8 mouse cellular contexts compared by ENCODE assay signal in genomic region chr17:33842966-33843795, GRCm38 (mm10). TPM values are rescaled to one million over a fixed set of nuclear protein-coding genes. Genes with fewer than 3 reads are reported as not detected.
A peak's percentile ranks its signal among the peaks of the same experiment; 100 is the strongest.
DNase-seq lines count a peak whose midpoint lies in the region; ATAC-seq and TF ChIP-seq lines count a peak whose summit lies in the region.

Cd320 (plus strand) TSS chr17:33843091.

- peak within 1 kb of the TSS; percentile 77 to 80 for H3K4me3 ChIP-seq in ES-E14 (ENCODE audit: insufficient read depth in 1 of 2, low read depth in 1 of 2, low read length in 2 of 2, poor library complexity in 1 of 2, severe bottlenecking in 1 of 2)
- peak within 1 kb of the TSS; percentile 94 for H3K4me3 ChIP-seq in forebrain, embryonic 16.5 days (replicated peaks; ENCODE audit: low read length)
- H3K4me3 ChIP-seq in layer of hippocampus, adult 2 months = peak within 1 kb of the TSS; percentile 72
- peak within 1 kb of the TSS; percentile 90 for H3K4me3 ChIP-seq in lung, embryonic 14.5 days (ENCODE audit: low read depth, low read length)
- peak within 1 kb of the TSS; percentile 78 for H3K4me3 ChIP-seq in olfactory bulb, adult 2 months (ENCODE audit: insufficient read depth, low read depth, low read length)
- peak within 1 kb of the TSS; percentile 58 for H3K4me3 ChIP-seq in thymus, adult 2 months (ENCODE audit: control insufficient read depth, insufficient read depth, low read length)

- peaks cover 0 to 11% of the 10 kb centered on the region in 2 experiments; a peak in 1 of 4 replicates for H3K4me1 ChIP-seq in ES-E14 (ENCODE audit: control insufficient read depth in 2 of 2, insufficient read depth in 2 of 2, low read length in 2 of 2, poor library complexity in 1 of 2)
- H3K4me1 ChIP-seq in forebrain, embryonic 16.5 days (replicated peaks; ENCODE audit: control insufficient read depth, insufficient read depth, low read length) = peaks cover 12% of the 10 kb centered on the region
- no peaks in the 10 kb centered on the region for H3K4me1 ChIP-seq in lung, embryonic 14.5 days (ENCODE audit: insufficient read depth)
- peaks cover 7% of the 10 kb centered on the region for H3K4me1 ChIP-seq in olfactory bulb, adult 2 months (ENCODE audit: control insufficient read depth, insufficient read depth, low read length)
- peaks cover 5% of the 10 kb centered on the region for H3K4me1 ChIP-seq in thymus, adult 2 months (replicated peaks; ENCODE audit: control insufficient read depth, insufficient read depth, low read length)

- H3K4me2 ChIP-seq in forebrain, embryonic 16.5 days (ENCODE audit: low read length) = peak within 1 kb of the TSS; percentile 71
- peak within 1 kb of the TSS; percentile 91 for H3K4me2 ChIP-seq in lung, embryonic 14.5 days

- H3K36me3 ChIP-seq in ES-E14 (ENCODE audit: control insufficient read depth, insufficient read depth, low read length, poor library complexity, severe bottlenecking) = peaks cover 13% of the 10 kb centered on the region
- peaks cover 4% of the 10 kb centered on the region; the same call in 1 of the 2 replicates for H3K36me3 ChIP-seq in forebrain, embryonic 16.5 days (ENCODE audit: control insufficient read depth, insufficient read depth)
- peaks cover 24% of the 10 kb centered on the region for H3K36me3 ChIP-seq in lung, embryonic 14.5 days (ENCODE audit: insufficient read depth)
- no peaks in the 10 kb centered on the region for H3K36me3 ChIP-seq in thymus, adult 2 months (ENCODE audit: control insufficient read depth, insufficient read depth, low read length)

- H3K27me3 ChIP-seq in forebrain, embryonic 16.5 days (replicated peaks; ENCODE audit: control insufficient read depth, insufficient read depth, low read length) = no peaks in the 10 kb centered on the region
- no peaks in the 10 kb centered on the region for H3K27me3 ChIP-seq in lung, embryonic 14.5 days (ENCODE audit: insufficient read depth, low read length)
- no peaks in the 10 kb centered on the region for H3K27me3 ChIP-seq in thymus, adult 2 months (ENCODE audit: control insufficient read depth, insufficient read depth, low read length)

- peak; percentile 97 for ATAC-seq in forebrain, embryonic 16.5 days
- ATAC-seq in lung, embryonic 14.5 days (ENCODE audit: insufficient read depth) = peak; percentile 94

- WGBS in forebrain, embryonic 16.5 days = under 1% methylated on average over 45 of the region's 45 CpGs
- WGBS in lung, embryonic 14.5 days = under 1% methylated on average over 45 of the region's 45 CpGs
- WGBS in olfactory bulb, adult 2 months = under 1% methylated on average over 45 of the region's 45 CpGs
- under 1% methylated on average over 45 of the region's 45 CpGs for WGBS in thymus, adult 2 months

- peak; percentile 58 for TF ChIP-seq POLR2A in olfactory bulb, adult 2 months (IDR thresholded peaks at IDR 0.05; ENCODE audit: insufficient read depth, low read depth, low read length)
- TF ChIP-seq POLR2A in thymus, adult 2 months (IDR thresholded peaks at IDR 0.05; ENCODE audit: control insufficient read depth, extremely low read depth, insufficient read depth, low read length, poor library complexity) = no peak

- DNase-seq in ES-E14 (ENCODE audit: low read depth, low spot score) = peak; percentile 88
- peak; percentile 92 for DNase-seq in cerebellum, adult 11-12 months
- DNase-seq in heart, postnatal 36 days = peak; percentile 89 to 96
- DNase-seq in layer of hippocampus, adult 2 months (ENCODE audit: low spot score in 2 of 2) = peak; percentile 89 to 90
- peak; percentile 96 for DNase-seq in lung, embryonic 14.5 days
- DNase-seq in thymus, adult 2 months = peak; percentile 92

- peak; percentile 58 for TF ChIP-seq CTCF in layer of hippocampus, adult 2 months (conservative IDR thresholded peaks at IDR 0.05)
- TF ChIP-seq CTCF in lung, embryonic 14.5 days (IDR thresholded peaks at IDR 0.05; ENCODE audit: low read depth) = peak; percentile 40
- no peak for TF ChIP-seq CTCF in olfactory bulb, adult 2 months (IDR thresholded peaks at IDR 0.05; ENCODE audit: insufficient read depth, low read depth, low read length)
- peak; percentile 19; the same call in 1 of the 2 replicates for TF ChIP-seq CTCF in thymus, adult 2 months (IDR thresholded peaks at IDR 0.05; ENCODE audit: borderline replicate concordance, control insufficient read depth, extremely low read depth, insufficient read depth, low read length, poor library complexity)

- no peak within 1 kb of the TSS for H3K27ac ChIP-seq in ES-E14 (ENCODE audit: insufficient read depth, low read depth, low read length, poor library complexity, severe bottlenecking)
- H3K27ac ChIP-seq in forebrain, embryonic 16.5 days (ENCODE audit: low read length) = peak within 1 kb of the TSS; percentile 74
- H3K27ac ChIP-seq in layer of hippocampus, adult 2 months = peak within 1 kb of the TSS; percentile 90
- peak within 1 kb of the TSS; percentile 42; the same call in 1 of the 2 replicates for H3K27ac ChIP-seq in lung, embryonic 14.5 days (ENCODE audit: low read depth)
- H3K27ac ChIP-seq in olfactory bulb, adult 2 months (ENCODE audit: insufficient read depth, low read depth, low read length) = peak within 1 kb of the TSS; percentile 47; the same call in 1 of the 2 replicates
- no peak within 1 kb of the TSS for H3K27ac ChIP-seq in thymus, adult 2 months (ENCODE audit: control insufficient read depth, insufficient read depth, low read length)

- in situ Hi-C loops in ES-E14 (cut with MboI; ENCODE audit: low sequenced_read_pairs in 2 of 2, unreplicated experiment in 2 of 2) = no loop called here

- peak within 1 kb of the TSS; percentile 86 for H3K9ac ChIP-seq in ES-E14 (ENCODE audit: insufficient read depth, low read depth, low read length, poor library complexity, severe bottlenecking)
- H3K9ac ChIP-seq in forebrain, embryonic 16.5 days (replicated peaks; ENCODE audit: low read depth, low read length) = peak within 1 kb of the TSS; percentile 80
- H3K9ac ChIP-seq in lung, embryonic 14.5 days = peak within 1 kb of the TSS; percentile 74

- no peaks in the 10 kb centered on the region for H3K9me3 ChIP-seq in ES-E14 (ENCODE audit: control insufficient read depth, insufficient read depth, low read depth, low read length)
- no peaks in the 10 kb centered on the region for H3K9me3 ChIP-seq in forebrain, embryonic 16.5 days (ENCODE audit: control insufficient read depth, low read length)
- no peaks in the 10 kb centered on the region for H3K9me3 ChIP-seq in lung, embryonic 14.5 days (ENCODE audit: low read depth, low read length)

- intact Hi-C loops in heart, postnatal 36 days (cut with DNase I) = no loop called here

TF ChIP-seq in ES-E14, 5 proteins besides CTCF, POLR2A, EP300 and RAD21:
- TF ChIP-seq CHD2 (IDR thresholded peaks at IDR 0.05; ENCODE audit: low read depth, low read length) (no peak), ZNF384 (IDR thresholded peaks at IDR 0.05; ENCODE audit: low read depth, low read length) (no peak), HCFC1 (IDR thresholded peaks at IDR 0.05; ENCODE audit: borderline replicate concordance, insufficient read depth, low read length) (no peak), ZC3H11A (IDR thresholded peaks at IDR 0.05; ENCODE audit: borderline replicate concordance, low read depth, low read length) (no peak), MAFK (IDR thresholded peaks at IDR 0.05; ENCODE audit: insufficient read depth, low read depth, low read length) (no peak)

RNA-seq across cellular contexts. Expression of gene Cd320, which starts in this region (rescaled TPM):
- total RNA-seq in ES-E14 (2012; rRNA removed) = 131 and 228 TPM in 2 replicates
- 55.5 and 62.0 TPM in 2 replicates for polyA plus RNA-seq in forebrain, embryonic 16.5 days (2015; fragmentation: Nextera tagmentation; extraction: Ambion mirVana)
- total RNA-seq in heart, postnatal 36 days (2021) = 10 to 100 TPM; 28.6 to 34.6 TPM
- 10 to 100 TPM; 22.6 to 25.0 TPM for total RNA-seq in layer of hippocampus, adult 2 months (2021)
- polyA plus RNA-seq in lung, embryonic 14.5 days (2014; fragmentation: Nextera tagmentation; extraction: Ambion mirVana) = 71.1 and 76.3 TPM in 2 replicates
- polyA plus RNA-seq in olfactory bulb, adult 2 months (2012; ENCODE audit: insufficient read depth, insufficient read length, low replicate concordance, missing spikeins) = not detected in 2 replicates
- 28.7 and 32.9 TPM in 2 replicates for polyA plus RNA-seq in thymus, adult 2 months (2012; rRNA removed)

Comparison
In these comparisons a context has a peak if more than half of its experiments do, and no peak if none do; other contexts are left out.
1. RNA of gene Cd320 (polyA plus RNA-seq): 71.1 to 76.3 TPM in lung, embryonic 14.5 days, 55.5 to 62.0 TPM in forebrain, embryonic 16.5 days and 28.7 to 32.9 TPM in thymus, adult 2 months; not detected in olfactory bulb, adult 2 months; every median in the first group is over 10 times any median in the second.
2. H3K27ac ChIP-seq: peak in forebrain, embryonic 16.5 days (single experiment), layer of hippocampus, adult 2 months (single experiment), lung, embryonic 14.5 days (single experiment) and olfactory bulb, adult 2 months (single experiment); none in ES-E14 (single experiment) and thymus, adult 2 months (single experiment).
3. Peak in every context shown above with its lines, with median percentiles within 50 percentile points of each other: DNase-seq, H3K4me3 ChIP-seq and H3K9ac ChIP-seq.